Mouse (Mus musculus) retina, adult 2 months (tissue): ENCODE results near the gene Tdp1.
"Not testable (repeated sequence)": the region's sequence is repeated elsewhere in the genome, so short reads cannot be mapped to it uniquely, and the experiment has no call there.

ENCODE experiments used
- DNase-seq: peaks from one replicate; pipeline ENCODE4 v3.0.0-alpha.2; 2012; ENCODE audit warnings: low read depth, low spot score

The Tdp1 gene

GRCm38 (mm10) chr12:99958068-99959060 is 74.0 kb downstream of the Tdp1 start:
- no peak for DNase-seq

GRCm38 (mm10) chr12:99959291-99959690 is 75.0 kb downstream of the Tdp1 start:
- DNase-seq: no peak

GRCm38 (mm10) chr12:99959930-99960329 is 75.6 kb downstream of the Tdp1 start:
- no peak for DNase-seq

- DNase-seq: no peak
Observed at GRCm38 (mm10) chr12:99960675-99961074, 76.4 kb downstream of the Tdp1 start.

- no peak for DNase-seq
Observed at GRCm38 (mm10) chr12:99964301-99965202, 80.2 kb downstream of the Tdp1 start, which contains the start of gene Kcnk13. Kcnk13 (plus strand) TSS chr12:99964499.

- DNase-seq: no peak
Observed at GRCm38 (mm10) chr12:99965203-99966115, 81.1 kb downstream of the Tdp1 start.

GRCm38 (mm10) chr12:99966116-99966770 is 81.9 kb downstream of the Tdp1 start:
- no peak for DNase-seq

- DNase-seq: no peak
Observed at GRCm38 (mm10) chr12:99966881-99967363, 82.6 kb downstream of the Tdp1 start.

GRCm38 (mm10) chr12:99969906-99970305 is 85.6 kb downstream of the Tdp1 start:
- DNase-seq: no peak

- not testable (repeated sequence) for DNase-seq
Observed at GRCm38 (mm10) chr12:99971205-99971894, 87.0 kb downstream of the Tdp1 start.

GRCm38 (mm10) chr12:99972825-99973224 is 88.5 kb downstream of the Tdp1 start:
- DNase-seq: no peak

- DNase-seq: no peak
Observed at GRCm38 (mm10) chr12:99973659-99974058, 89.3 kb downstream of the Tdp1 start.

GRCm38 (mm10) chr12:99979541-99979940 is 95.2 kb downstream of the Tdp1 start:
- DNase-seq: no peak

- DNase-seq: no peak
Observed at GRCm38 (mm10) chr12:99986797-99987196, 102.5 kb downstream of the Tdp1 start.

GRCm38 (mm10) chr12:99988144-99988543 is 103.8 kb downstream of the Tdp1 start:
- DNase-seq: no peak

- DNase-seq: no peak
Observed at GRCm38 (mm10) chr12:99992362-99992862, 108.1 kb downstream of the Tdp1 start.

GRCm38 (mm10) chr12:99993146-99993890 is 109.0 kb downstream of the Tdp1 start:
- no peak for DNase-seq

- DNase-seq: no peak
Observed at GRCm38 (mm10) chr12:99995951-99996350, 111.6 kb downstream of the Tdp1 start.

GRCm38 (mm10) chr12:99999726-100000125 is 115.4 kb downstream of the Tdp1 start:
- DNase-seq: no peak
